ENCODE assay signal across 10 mouse cellular contexts in genomic region chr1:20906128-20906515, GRCm38 (mm10). TPM values are rescaled to one million over a fixed set of nuclear protein-coding genes. Genes with fewer than 3 reads are reported as not detected.
DNase-seq lines count a peak whose midpoint lies in the region; ATAC-seq lines count a peak whose summit lies in the region.
"Had no signal": no experiment of that assay in that cellular context is flagged by ENCODE, and none has a peak within 500 bp of the region (broad histone marks: within the 10 kb centered on the region; RNA-seq: fewer than 3 reads in every experiment).

No protein-coding gene starts in this region.

- peaks cover 42% of the 10 kb centered on the region for H3K4me1 ChIP-seq in forebrain, embryonic 10.5 days
- peaks cover 7% of the 10 kb centered on the region for H3K4me1 ChIP-seq in forebrain, embryonic 11.5 days (replicated peaks; ENCODE audit: control insufficient read depth, insufficient read depth, low read length)
- H3K4me1 ChIP-seq: limb, embryonic 15.5 days had no signal

- no peak overlapping the region for H3K4me3 ChIP-seq in forebrain, embryonic 10.5 days
- H3K4me3 ChIP-seq in forebrain, embryonic 11.5 days (ENCODE audit: low read depth, low read length) = no peak overlapping the region
- H3K4me3 ChIP-seq: erythroblast, embryonic 14.5 days; limb, embryonic 15.5 days had no signal

- H3K9me3 ChIP-seq in forebrain, embryonic 10.5 days = no peaks in the 10 kb centered on the region
- H3K9me3 ChIP-seq in forebrain, embryonic 11.5 days (ENCODE audit: control insufficient read depth, low read length) = no peaks in the 10 kb centered on the region
- H3K9me3 ChIP-seq: limb, embryonic 15.5 days had no signal

- H3K36me3 ChIP-seq in forebrain, embryonic 10.5 days (replicated peaks) = no peaks in the 10 kb centered on the region
- H3K36me3 ChIP-seq in forebrain, embryonic 11.5 days (ENCODE audit: control insufficient read depth, insufficient read depth, low read length) = no peaks in the 10 kb centered on the region
- H3K36me3 ChIP-seq: limb, embryonic 15.5 days had no signal

- H3K27ac ChIP-seq in forebrain, embryonic 10.5 days = 0 out of 2 replicates have a peak overlapping the region, but pooled peaks have one; percentile 58
- no peak overlapping the region for H3K27ac ChIP-seq in forebrain, embryonic 11.5 days (ENCODE audit: low read depth, low read length)
- H3K27ac ChIP-seq: limb, embryonic 15.5 days had no signal

- H3K4me2 ChIP-seq in forebrain, embryonic 11.5 days (ENCODE audit: low read depth, low read length, severe bottlenecking) = no peak overlapping the region
- H3K4me2 ChIP-seq: limb, embryonic 15.5 days had no signal

- no peak for ATAC-seq in forebrain, embryonic 11.5 days (replicated peaks; ENCODE audit: low FRiP score)

- no peak for DNase-seq in forebrain, embryonic 10.5 days (ENCODE audit: extremely low spot score, low spot score)
- DNase-seq in forebrain, embryonic 11.5 days (ENCODE audit: low spot score) = no peak
- peak; percentile 83 to 90 for DNase-seq in frontal cortex, postnatal 36 days (ENCODE audit: low spot score in 2 of 2)
- peak; percentile 46 to 93 for DNase-seq in left cerebral cortex, adult 8-10 months (ENCODE audit: low spot score in 2 of 2)
- peak; percentile 92 to 95 for DNase-seq in right cerebral cortex, postnatal 10 days (ENCODE audit: low spot score in 2 of 2)
- DNase-seq in heart, postnatal 4 days = no peak
- DNase-seq in MN1 (ENCODE audit: low spot score) = no peak
- DNase-seq in retina, embryonic 14.5 days (ENCODE audit: low spot score) = no peak

- no peak overlapping the region for H3K9ac ChIP-seq in forebrain, embryonic 11.5 days (ENCODE audit: low read length)
- H3K9ac ChIP-seq: limb, embryonic 15.5 days had no signal

- 89% methylated on average over 9 of the region's 9 CpGs for WGBS in forebrain, embryonic 10.5 days
- WGBS in forebrain, embryonic 11.5 days = 89% methylated on average over 9 of the region's 9 CpGs

- H3K27me3 ChIP-seq in forebrain, embryonic 10.5 days (ENCODE audit: poor library complexity, severe bottlenecking) = no peaks in the 10 kb centered on the region
- no peaks in the 10 kb centered on the region for H3K27me3 ChIP-seq in forebrain, embryonic 11.5 days (ENCODE audit: control insufficient read depth, insufficient read depth, low read length)
- H3K27me3 ChIP-seq: limb, embryonic 15.5 days had no signal

RNA-seq across cellular contexts. Expression of gene Paqr8, which starts 15.7 kb away (rescaled TPM):
- polyA plus RNA-seq in forebrain, embryonic 10.5 days (2016; fragmentation: Nextera tagmentation; extraction: Ambion mirVana) = 5.5 and 5.6 TPM in 2 replicates
- 7.3 and 9.3 TPM in 2 replicates for polyA plus RNA-seq in forebrain, embryonic 11.5 days (2014; fragmentation: Nextera tagmentation; extraction: Ambion mirVana)
- total RNA-seq in left cerebral cortex, adult 8-10 months (2022) = 100 to 1,000 TPM in 3 of 4 experiments, 10 to 100 TPM in 1; 90.4 to 114 (median 108) TPM
- 1 to 10 TPM; 2.4 TPM for total RNA-seq in heart, postnatal 4 days (2021)

RNA-seq across cellular contexts. Expression of gene Efhc1, which starts 45.3 kb away (rescaled TPM):
- 1.3 and 2.1 TPM in 2 replicates for polyA plus RNA-seq in forebrain, embryonic 10.5 days (2016; fragmentation: Nextera tagmentation; extraction: Ambion mirVana)
- polyA plus RNA-seq in forebrain, embryonic 11.5 days (2014; fragmentation: Nextera tagmentation; extraction: Ambion mirVana) = 2.1 and 2.9 TPM in 2 replicates
- 1 to 10 TPM; 1.2 to 2.5 (median 2.3) TPM for total RNA-seq in left cerebral cortex, adult 8-10 months (2022)
- 1 to 10 TPM in 1 of 2 experiments, under 1 TPM in 1; 0.60 to 1.0 TPM for total RNA-seq in heart, postnatal 4 days (2021)
- polyA plus RNA-seq: erythroblast, embryonic 14.5 days had no signal

Comparison
In these comparisons a context has a peak if more than half of its experiments do, and no peak if none do; other contexts are left out.
1. DNase-seq: peak in frontal cortex, postnatal 36 days (2 of 2), left cerebral cortex, adult 8-10 months (2 of 2) and right cerebral cortex, postnatal 10 days (2 of 2); none in forebrain, embryonic 10.5 days (single experiment), forebrain, embryonic 11.5 days (single experiment), heart, postnatal 4 days (single experiment), MN1 (single experiment) and retina, embryonic 14.5 days (single experiment).
2. RNA of gene Paqr8, which starts 15.7 kb away (total RNA-seq): 90.4 to 114 TPM in left cerebral cortex, adult 8-10 months; 2.4 TPM in heart, postnatal 4 days; every median in the first group is over 10 times any median in the second.